Mouse (Mus musculus): ENCODE results near the gene Sfmbt2.

The Sfmbt2 gene

DNA sequence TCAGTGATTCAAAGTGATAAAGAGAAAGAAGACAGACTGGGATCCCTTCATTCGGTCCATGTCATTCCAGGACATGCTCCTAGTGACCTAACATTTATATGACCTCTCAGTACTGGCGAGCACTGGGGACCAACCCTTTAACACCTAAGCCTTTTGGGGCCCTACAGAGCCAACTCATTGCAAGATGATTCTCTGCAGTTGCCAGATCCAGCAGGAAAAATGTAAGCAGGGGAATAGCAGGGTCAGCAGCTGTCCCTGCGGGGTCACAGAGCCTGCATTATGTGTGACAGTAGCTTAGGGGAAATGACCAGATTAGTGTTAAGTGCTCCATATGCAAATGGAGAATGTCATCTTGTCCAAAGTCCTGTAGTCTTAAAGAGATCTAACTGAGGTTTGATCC lies 195.2 kb downstream of the Sfmbt2 start:
- DNase-seq (ENCODE audit: low spot score), result no peak

DNA sequence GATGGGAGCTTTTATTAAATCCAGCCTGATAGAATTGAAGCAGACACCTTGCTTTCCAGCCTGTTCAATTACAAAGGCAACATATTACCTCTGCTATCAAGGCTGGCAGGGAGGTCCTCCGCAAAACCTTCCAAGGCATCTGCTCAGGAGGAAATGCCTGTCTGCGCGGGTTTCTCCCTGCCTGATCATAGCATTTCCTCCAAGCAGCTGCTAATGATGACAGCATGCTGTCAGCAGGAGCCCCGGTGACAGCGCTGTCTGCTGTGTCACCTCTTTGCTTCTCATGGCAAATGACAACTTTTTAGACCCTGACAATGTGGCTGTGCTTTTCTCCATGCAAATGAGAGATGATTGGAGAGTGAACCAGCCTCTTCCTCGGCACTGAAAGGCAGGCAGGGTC lies 199.1 kb downstream of the Sfmbt2 start:
- DNase-seq (ENCODE audit: low spot score), result no peak

DNA sequence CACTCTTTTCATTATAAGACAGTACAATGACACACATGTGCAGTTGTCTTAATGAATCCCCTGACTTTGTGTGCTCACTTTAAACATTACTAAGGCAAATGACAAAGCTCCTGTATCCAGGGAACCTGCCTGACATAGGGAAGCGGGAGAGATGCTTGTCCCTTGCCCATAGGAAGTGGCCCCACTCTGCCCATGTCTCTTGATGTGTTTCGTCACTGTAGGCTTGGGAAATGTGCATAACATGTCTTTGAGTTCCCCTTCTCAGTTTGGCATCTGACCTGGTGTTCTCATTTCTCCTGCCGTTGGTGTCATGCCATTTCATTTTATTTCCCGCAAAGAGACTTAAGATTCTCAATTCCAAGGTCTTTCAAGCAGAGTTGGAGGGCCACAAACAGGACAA lies 202.0 kb downstream of the Sfmbt2 start:
- DNase-seq (ENCODE audit: low spot score), result no peak

- no peak for DNase-seq (ENCODE audit: low spot score)
Observed at GRCm38 (mm10) chr2:10575962-10576740, 205.8 kb downstream of the Sfmbt2 start.

DNA sequence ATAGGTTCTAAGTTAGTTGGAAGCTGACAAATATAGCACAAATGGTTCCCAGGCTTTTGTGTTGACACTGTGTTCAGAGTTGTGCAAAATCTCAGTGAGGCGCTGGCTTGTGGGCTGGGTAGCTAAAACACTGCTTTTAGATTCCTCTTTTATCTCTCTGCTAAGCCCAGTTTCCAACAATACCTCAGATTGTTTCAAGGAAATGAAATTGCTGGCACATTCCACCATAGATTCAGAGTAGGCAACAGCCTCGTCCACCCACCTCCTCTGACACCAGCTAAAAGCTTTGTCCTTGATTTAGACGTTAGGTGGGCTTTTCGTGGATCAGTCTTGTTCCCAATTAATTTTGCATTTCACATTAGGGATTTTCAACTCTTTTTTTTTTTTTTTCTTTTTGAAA lies 212.4 kb downstream of the Sfmbt2 start:
- DNase-seq (ENCODE audit: low spot score), result no peak

DNA sequence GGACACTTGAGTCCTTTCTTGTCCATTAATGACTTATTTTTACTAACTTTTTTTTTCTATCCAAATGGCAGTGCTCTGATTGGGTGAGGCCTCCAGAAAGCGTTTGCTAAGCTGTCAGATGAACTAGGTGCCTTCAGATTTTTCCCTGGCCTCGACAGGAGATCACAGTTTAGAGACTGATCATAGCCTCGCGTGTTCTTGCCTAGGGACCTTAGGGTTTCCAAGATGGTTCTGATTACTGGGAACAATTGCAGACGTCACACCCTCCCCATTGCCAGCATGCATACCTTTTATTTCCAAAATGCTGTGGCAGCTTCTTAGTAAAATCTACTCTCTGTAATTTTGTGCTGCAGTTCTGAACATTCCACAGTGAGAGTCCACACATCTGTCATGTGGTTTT lies 212.8 kb downstream of the Sfmbt2 start:
- DNase-seq (ENCODE audit: low spot score), result no peak

DNA sequence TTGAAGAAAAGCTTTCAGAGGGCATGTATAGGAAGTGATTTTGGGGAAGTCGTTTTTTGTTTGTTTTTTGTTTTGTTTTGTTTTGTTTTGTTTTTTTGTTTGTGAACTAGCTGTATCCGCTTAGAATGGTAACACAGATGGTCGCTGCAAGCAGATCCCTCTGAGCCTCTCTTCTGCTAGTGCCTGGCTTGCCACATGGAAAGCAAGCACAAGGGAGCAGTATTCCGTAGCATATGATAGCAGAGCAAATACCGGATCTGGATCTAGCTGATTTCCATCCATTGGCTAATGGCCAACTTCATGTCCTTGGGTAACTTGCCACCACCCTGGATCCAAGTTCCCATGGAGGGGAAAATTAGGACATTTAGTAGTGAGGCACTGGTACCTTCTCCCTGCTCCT lies 221.0 kb downstream of the Sfmbt2 start:
- DNase-seq (ENCODE audit: low spot score), result no peak

GRCm38 (mm10) chr2:10615500-10615899 lies 245.2 kb downstream of the Sfmbt2 start:
- DNase-seq (ENCODE audit: low spot score), result no peak

Data from MN1 (cell line).